ENCODE assay signal across 8 mouse cellular contexts in the genomic region with DNA sequence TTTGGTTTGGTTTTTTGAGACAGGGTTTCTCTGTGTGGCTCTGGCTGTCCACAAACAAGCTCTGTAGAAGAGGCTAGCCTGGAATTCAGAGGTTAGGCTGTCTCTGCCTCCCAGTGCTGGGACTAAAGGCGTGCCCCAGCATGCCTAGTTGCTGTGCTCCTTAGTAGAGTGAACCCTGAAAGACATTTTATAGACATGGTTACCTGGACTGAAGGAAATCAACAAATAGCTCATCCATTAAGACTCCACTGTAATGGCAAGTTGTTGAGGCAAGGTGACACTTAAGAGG. TPM values are rescaled to one million over a fixed set of nuclear protein-coding genes. Genes with fewer than 3 reads are reported as not detected.
DNase-seq lines count a peak whose midpoint lies in the region; ATAC-seq lines count a peak whose summit lies in the region.

No protein-coding gene starts in this region.

- peak overlapping the region; percentile 64 for H3K4me2 ChIP-seq in neural tube, embryonic 11.5 days (ENCODE audit: low read depth)
- H3K4me2 ChIP-seq in embryonic facial prominence, embryonic 11.5 days (ENCODE audit: low read depth, low read length), result peak overlapping the region; percentile 59
- peak overlapping the region; percentile 79 for H3K4me2 ChIP-seq in hindbrain, embryonic 14.5 days (replicated peaks)

- H3K27ac ChIP-seq in neural tube, embryonic 11.5 days (ENCODE audit: low read depth, low read length), result no peak overlapping the region
- no peak overlapping the region for H3K27ac ChIP-seq in embryonic facial prominence, embryonic 11.5 days (replicated peaks; ENCODE audit: low read depth, low read length)
- H3K27ac ChIP-seq in hindbrain, embryonic 14.5 days, result no peak overlapping the region
- 0 out of 2 replicates have a peak overlapping the region, but pooled peaks have one; percentile 100 for H3K27ac ChIP-seq in midbrain, embryonic 10.5 days (replicated peaks)

- peak overlapping the region; percentile 23; the same call in 1 of the 2 replicates for H3K9ac ChIP-seq in neural tube, embryonic 11.5 days (ENCODE audit: low read length)
- H3K9ac ChIP-seq in embryonic facial prominence, embryonic 11.5 days (replicated peaks; ENCODE audit: low read length), result peak overlapping the region; percentile 34
- H3K9ac ChIP-seq in hindbrain, embryonic 14.5 days, result peak overlapping the region; percentile 99

- peak overlapping the region; percentile 98; the same call in 1 of the 2 replicates for H3K4me3 ChIP-seq in neural tube, embryonic 11.5 days (ENCODE audit: low read depth, low read length)
- H3K4me3 ChIP-seq in embryonic facial prominence, embryonic 11.5 days (ENCODE audit: low read depth, low read length), result peak overlapping the region; percentile 99
- peak overlapping the region; percentile 99 for H3K4me3 ChIP-seq in hindbrain, embryonic 14.5 days (replicated peaks; ENCODE audit: low read length)
- peak overlapping the region; percentile 97 for H3K4me3 ChIP-seq in midbrain, embryonic 10.5 days

- no peaks in the 10 kb centered on the region for H3K27me3 ChIP-seq in neural tube, embryonic 11.5 days (ENCODE audit: control insufficient read depth, insufficient read depth, low read length)
- no peaks in the 10 kb centered on the region for H3K27me3 ChIP-seq in embryonic facial prominence, embryonic 11.5 days (ENCODE audit: control insufficient read depth, insufficient read depth, low read length)
- H3K27me3 ChIP-seq in hindbrain, embryonic 14.5 days (ENCODE audit: control insufficient read depth, insufficient read depth, low read length), result no peaks in the 10 kb centered on the region
- no peaks in the 10 kb centered on the region for H3K27me3 ChIP-seq in midbrain, embryonic 10.5 days (ENCODE audit: low read depth, poor library complexity, severe bottlenecking)

- peaks cover 8% of the 10 kb centered on the region; the same call in 1 of the 2 replicates for H3K4me1 ChIP-seq in neural tube, embryonic 11.5 days (ENCODE audit: control insufficient read depth, insufficient read depth, low read length)
- no peaks in the 10 kb centered on the region for H3K4me1 ChIP-seq in embryonic facial prominence, embryonic 11.5 days (ENCODE audit: control insufficient read depth, insufficient read depth, low read length)
- H3K4me1 ChIP-seq in hindbrain, embryonic 14.5 days (replicated peaks; ENCODE audit: control insufficient read depth, insufficient read depth, low read length), result peaks cover 32% of the 10 kb centered on the region
- peaks cover 21% of the 10 kb centered on the region for H3K4me1 ChIP-seq in midbrain, embryonic 10.5 days

- H3K9me3 ChIP-seq in neural tube, embryonic 11.5 days (ENCODE audit: control insufficient read depth, low read length), result no peaks in the 10 kb centered on the region
- H3K9me3 ChIP-seq in embryonic facial prominence, embryonic 11.5 days (replicated peaks; ENCODE audit: control insufficient read depth, low read length), result no peaks in the 10 kb centered on the region
- no peaks in the 10 kb centered on the region for H3K9me3 ChIP-seq in hindbrain, embryonic 14.5 days (ENCODE audit: control insufficient read depth, low read length)
- no peaks in the 10 kb centered on the region for H3K9me3 ChIP-seq in midbrain, embryonic 10.5 days (replicated peaks)

- 45% methylated on average over 1 of the region's 1 CpGs for WGBS in neural tube, embryonic 11.5 days
- 59% methylated on average over 1 of the region's 1 CpGs for WGBS in embryonic facial prominence, embryonic 11.5 days
- 48% methylated on average over 1 of the region's 1 CpGs for WGBS in hindbrain, embryonic 14.5 days
- 45% methylated on average over 1 of the region's 1 CpGs for WGBS in midbrain, embryonic 10.5 days

- no peak for ATAC-seq in neural tube, embryonic 11.5 days (ENCODE audit: insufficient read depth, low FRiP score, low TSS enrichment)
- ATAC-seq in embryonic facial prominence, embryonic 11.5 days (replicated peaks; ENCODE audit: insufficient number of reproducible peaks, low FRiP score, low TSS enrichment, low read depth), result no peak; the same call in 1 of the 2 replicates
- ATAC-seq in hindbrain, embryonic 14.5 days (ENCODE audit: low FRiP score), result no peak
- ATAC-seq in CD4-positive, CD25-positive, alpha-beta regulatory T cell, adult 4 months, result no peak

- no peaks in the 10 kb centered on the region for H3K36me3 ChIP-seq in neural tube, embryonic 11.5 days (ENCODE audit: control insufficient read depth, insufficient read depth, low read length)
- no peaks in the 10 kb centered on the region for H3K36me3 ChIP-seq in embryonic facial prominence, embryonic 11.5 days (replicated peaks; ENCODE audit: control insufficient read depth, insufficient read depth, low read depth, low read length)
- no peaks in the 10 kb centered on the region for H3K36me3 ChIP-seq in hindbrain, embryonic 14.5 days (replicated peaks; ENCODE audit: control insufficient read depth, insufficient read depth)
- H3K36me3 ChIP-seq in midbrain, embryonic 10.5 days, result peaks cover 3% of the 10 kb centered on the region; the same call in 1 of the 2 replicates

- no peak for DNase-seq in neural tube, embryonic 11.5 days (ENCODE audit: low spot score)
- no peak for DNase-seq in neural tube, embryonic 10.5 days (ENCODE audit: extremely low spot score, low spot score)
- DNase-seq in embryonic facial prominence, embryonic 11.5 days (ENCODE audit: low spot score), result no peak
- no peak for DNase-seq in hindbrain, embryonic 14.5 days (ENCODE audit: low spot score)
- no peak for DNase-seq in midbrain, embryonic 10.5 days (ENCODE audit: low spot score)
- no peak for DNase-seq in T-cell, adult 2 months (ENCODE audit: low spot score)
- no peak for DNase-seq in left cerebral cortex, adult 8-10 months (ENCODE audit: low spot score in 2 of 2)

RNA-seq across cellular contexts. Expression of a gene that starts 0.8 kb away (rescaled TPM):
- polyA plus RNA-seq in neural tube, embryonic 11.5 days (2014; fragmentation: Nextera tagmentation; extraction: Ambion mirVana), result 96.9 and 99.4 TPM in 2 replicates
- 112 and 118 TPM in 2 replicates for polyA plus RNA-seq in embryonic facial prominence, embryonic 11.5 days (2014; fragmentation: Nextera tagmentation; extraction: Ambion mirVana)
- polyA plus RNA-seq in hindbrain, embryonic 14.5 days (2014; fragmentation: Nextera tagmentation; extraction: Ambion mirVana), result 62.8 and 63.7 TPM in 2 replicates
- polyA plus RNA-seq in midbrain, embryonic 10.5 days (2016; fragmentation: Nextera tagmentation; extraction: Ambion mirVana), result 203 and 204 TPM in 2 replicates
- 10 to 100 TPM; 84.8 to 90.4 (median 87.5) TPM for total RNA-seq in left cerebral cortex, adult 8-10 months (2022)
- polyA plus RNA-seq in CD4-positive, CD25-positive, alpha-beta regulatory T cell, adult 4 months (2017; shearing (Covaris generic)), result 100 to 1,000 TPM in 1 of 2 experiments, 10 to 100 TPM in 1; 97.0 to 105 TPM

Comparison
In these comparisons a context has a peak if more than half of its experiments do, and no peak if none do; other contexts are left out.
1. H3K9ac ChIP-seq: peak in every context shown above with its lines; median percentile 99 in hindbrain, embryonic 14.5 days; 34 in embryonic facial prominence, embryonic 11.5 days; 23 in neural tube, embryonic 11.5 days.